Mouse (Mus musculus) cerebellum, adult 2 months (tissue): ENCODE measurements around the gene Fras1.

Experiments used
- CTCF ChIP-seq: fragments of 200-500 bp; IDR thresholded peaks from 2 replicates; pipeline ENCODE4 v1.5.1; 2011; ENCODE audit warnings: low read depth, mild to moderate bottlenecking, control low read depth, low read length, moderate library complexity, borderline replicate concordance; ENCODE audit not compliant: insufficient read depth
- POLR2A ChIP-seq: fragments of 200-500 bp; IDR thresholded peaks from 2 replicates; pipeline ENCODE4 v1.6.1; 2011; ENCODE audit warnings: low read length, control low read depth, borderline replicate concordance; ENCODE audit not compliant: insufficient read depth

DNA sequence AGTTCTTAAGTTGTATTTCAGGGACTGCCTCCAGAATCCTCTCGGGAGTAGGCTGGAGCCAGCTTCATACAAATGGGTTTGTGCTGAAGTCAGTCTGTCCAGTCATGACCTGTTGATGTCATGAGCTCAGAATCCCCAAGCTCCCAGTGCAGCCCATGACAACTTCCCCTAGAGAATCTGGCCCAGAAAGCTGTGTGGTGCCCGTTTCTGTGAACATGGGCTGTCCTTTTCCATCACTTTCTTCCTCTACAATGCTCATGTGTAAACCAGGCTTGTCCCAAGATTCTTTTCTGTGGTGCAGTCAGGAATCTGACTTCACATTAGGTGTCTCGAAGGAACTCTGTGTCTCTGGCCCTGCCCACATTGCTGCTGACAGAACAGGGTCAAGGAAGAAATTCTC, 429.3 kb downstream of the Fras1 start:
- TF ChIP-seq CTCF (no peak), POLR2A (no peak)
